Mouse (Mus musculus) bone marrow, adult 2 months (tissue): ENCODE measurements at regions not wholly inside any gene's neighbourhood (a gene's known extent, or its start where the extent isn't known, plus 50 kb on each side); places are given as distances from the start of the nearest gene placed in this dataset.

ENCODE experiments used
- CTCF ChIP-seq: fragments of 200-500 bp; IDR thresholded peaks from 2 replicates; pipeline ENCODE4 v1.5.1; 2011; ENCODE audit warnings: low read length, control low read depth; ENCODE audit not compliant: control insufficient read depth, insufficient read depth
- POLR2A ChIP-seq: fragments of 200-500 bp; IDR thresholded peaks from 2 replicates; pipeline ENCODE4 v1.6.1; 2011; ENCODE audit warnings: low read depth, mild to moderate bottlenecking, control low read depth, low read length, borderline replicate concordance; ENCODE audit not compliant: control insufficient read depth

DNA sequence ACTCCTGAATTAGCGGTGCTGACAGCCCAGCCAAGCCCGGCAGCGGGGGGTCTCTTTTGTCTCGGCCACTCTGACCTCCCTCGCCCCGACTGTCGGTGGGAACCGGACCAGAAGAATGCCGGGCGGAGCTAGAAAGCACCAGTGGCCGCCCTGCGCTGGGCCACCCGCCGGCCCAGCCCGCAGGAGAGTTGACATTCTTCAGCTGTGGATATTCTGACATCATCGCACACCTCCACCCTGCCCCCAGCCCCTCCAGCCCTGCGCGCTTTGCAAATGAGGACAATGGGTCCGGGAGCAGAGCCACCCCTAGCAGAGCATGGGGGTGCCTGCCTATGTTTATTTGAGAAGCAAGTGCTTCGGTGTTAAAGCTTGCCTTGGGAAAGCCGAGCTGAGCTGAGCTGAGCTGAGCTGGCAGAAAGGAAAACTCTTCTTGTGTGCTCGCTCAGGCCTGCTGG lies 70.5 kb upstream of the Spaca7 start:
- TF ChIP-seq CTCF (no peak), POLR2A (no peak)
